Mouse (Mus musculus): ENCODE results near the gene Car9.

GRCm38 (mm10) chr4:43493846-43494240, 12.9 kb upstream of the Car9 start:
- TF ChIP-seq CTCF (IDR thresholded peaks at IDR 0.05; ENCODE audit: low read depth) (no peak), EP300 (IDR thresholded peaks at IDR 0.05; ENCODE audit: low read depth) (no peak)
